Mouse (Mus musculus) cerebellum, adult 2 months (tissue): ENCODE results near the gene Thap8.

Experiments
- CTCF ChIP-seq: fragments of 200-500 bp; IDR thresholded peaks from 2 replicates; pipeline ENCODE4 v1.5.1; 2011; ENCODE audit warnings: low read depth, mild to moderate bottlenecking, control low read depth, low read length, moderate library complexity, borderline replicate concordance; ENCODE audit not compliant: insufficient read depth
- POLR2A ChIP-seq: fragments of 200-500 bp; IDR thresholded peaks from 2 replicates; pipeline ENCODE4 v1.6.1; 2011; ENCODE audit warnings: low read length, control low read depth, borderline replicate concordance; ENCODE audit not compliant: insufficient read depth

DNA sequence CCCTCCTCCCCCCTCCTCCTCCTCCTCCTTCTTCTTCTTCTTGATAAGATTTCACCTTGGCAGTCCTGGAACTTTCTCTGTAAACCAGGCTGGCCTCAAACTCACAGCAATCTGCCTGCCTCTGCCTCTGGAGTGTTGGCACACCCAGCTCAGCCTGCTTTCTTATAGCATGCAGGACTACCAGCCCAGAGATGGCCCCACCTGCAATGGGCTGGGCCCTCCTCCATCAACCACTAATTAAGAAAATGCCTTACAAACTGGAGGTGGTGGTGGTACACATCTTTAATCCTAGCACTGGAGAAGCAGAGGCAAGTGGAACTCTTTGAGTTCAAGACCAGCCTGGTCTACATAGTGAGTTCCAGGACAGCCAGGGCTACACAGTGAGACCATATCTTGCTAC lies 46.5 kb downstream of the Thap8 start:
- no peak for TF ChIP-seq CTCF
- TF ChIP-seq POLR2A = no peak
